Mouse (Mus musculus): Measurements from ENCODE around the gene Flna. TPM values are rescaled to one million over a fixed set of nuclear protein-coding genes. Genes with fewer than 3 reads are reported as not detected.

Gene Flna
- 226 and 227 TPM in 2 replicates for polyA plus RNA-seq (2016; fragmentation: Nextera tagmentation; extraction: Ambion mirVana)

DNA sequence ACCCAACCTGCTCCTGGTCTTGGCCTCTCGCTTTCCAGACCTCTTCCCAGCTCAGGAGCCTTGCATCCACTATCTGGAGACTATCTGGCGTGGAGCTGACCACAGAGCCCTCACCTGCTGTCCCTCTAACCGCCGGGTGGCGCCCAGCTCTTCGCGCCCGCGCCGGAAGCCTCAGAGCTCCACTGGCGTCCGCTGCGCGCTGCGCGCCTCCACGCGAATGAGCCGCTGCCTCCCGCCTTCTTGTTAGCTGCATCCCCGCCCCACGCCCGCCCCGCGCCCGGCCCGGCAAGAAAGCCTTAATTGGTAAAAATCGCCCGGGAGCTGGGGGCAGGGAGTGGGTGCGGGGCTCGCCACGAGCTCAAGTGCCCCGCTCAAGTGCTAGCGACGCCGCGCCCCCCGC is at the start of gene Flna:
Gene Flna, minus strand, starts transcription at position 206 of the 400 bp plus-strand sequence.
- 10% methylated on average over 38 of the region's 38 CpGs for WGBS
- Histone ChIP-seq H3K4me3 (peak within 1 kb of the TSS; percentile 53), H3K4me1 (replicated peaks) (0 out of 2 replicates have a peak, but pooled peaks cover 3% of the 10 kb centered on the region), H3K9me3 (replicated peaks) (no peaks in the 10 kb centered on the region), H3K36me3 (no peaks in the 10 kb centered on the region), H3K4me2 (peak within 1 kb of the TSS; percentile 71), H3K27ac (ENCODE audit: poor library complexity, severe bottlenecking) (peak within 1 kb of the TSS; percentile 73), H3K27me3 (replicated peaks) (no peaks in the 10 kb centered on the region), H3K9ac (peak within 1 kb of the TSS; percentile 67)
- ATAC-seq (ENCODE audit: insufficient number of reproducible peaks, low FRiP score): no peak

GRCm38 (mm10) chrX:74298348-74298747 is 48.7 kb upstream of the Flna start:
- 69% methylated on average over 1 of the region's 1 CpGs for WGBS

DNA sequence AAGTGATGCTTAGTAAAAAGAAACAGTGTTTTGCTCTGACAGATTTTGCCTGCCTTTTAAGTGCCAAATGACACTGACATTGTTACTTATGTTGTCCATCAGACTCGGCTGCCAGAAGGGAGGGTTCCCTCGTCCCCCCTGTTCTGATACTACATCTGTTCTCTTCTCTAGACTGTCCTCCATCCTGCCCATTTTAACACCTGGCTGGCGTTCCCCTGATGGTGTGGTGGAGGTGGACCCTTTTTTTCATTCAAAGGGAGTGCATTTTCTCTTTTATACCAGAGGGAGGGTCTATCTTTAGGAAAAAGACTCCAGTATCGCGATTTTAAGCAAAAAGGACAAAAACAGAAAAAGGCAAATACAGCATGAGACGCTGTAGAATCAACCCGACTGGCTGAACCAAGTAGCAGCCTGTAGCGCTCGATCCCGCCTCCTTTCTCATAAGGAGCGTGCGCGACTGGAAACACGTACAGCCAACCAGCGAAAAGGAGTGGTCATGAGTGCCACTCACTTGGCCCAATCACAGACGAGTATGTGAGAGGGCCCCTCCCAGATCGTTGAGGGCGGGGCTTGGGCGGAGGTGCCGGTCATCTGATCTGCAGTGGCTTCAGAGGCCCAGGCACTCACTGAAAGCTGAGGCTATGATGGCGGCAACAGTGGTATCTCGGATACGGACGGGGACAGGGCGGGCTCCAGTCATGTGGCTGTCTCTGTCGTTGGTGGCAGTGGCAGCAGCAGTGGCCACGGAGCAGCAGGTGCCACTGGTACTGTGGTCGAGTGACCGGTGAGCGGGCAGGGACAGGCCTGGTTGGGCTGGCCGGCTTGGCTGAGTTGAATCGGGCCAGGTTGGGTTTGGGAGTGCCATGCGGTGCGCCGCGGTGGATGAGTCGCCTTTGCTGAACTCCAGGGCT is 47.2 kb upstream of the Flna start, which contains the start of gene Atp6ap1:
Gene Atp6ap1, plus strand, starts transcription at position 560 of the 911 bp plus-strand sequence.
- peak within 1 kb of the TSS; percentile 63 for H3K4me3 ChIP-seq
- no peaks in the 10 kb centered on the region for H3K9me3 ChIP-seq (replicated peaks)
- no peaks in the 10 kb centered on the region; the same call in 1 of the 2 replicates for H3K4me1 ChIP-seq (replicated peaks)
- ATAC-seq (ENCODE audit: insufficient number of reproducible peaks, low FRiP score): peak; percentile 99
- H3K36me3 ChIP-seq: peaks cover 23% of the 10 kb centered on the region
- H3K9ac ChIP-seq: peak within 1 kb of the TSS; percentile 82
- 15% methylated on average over 37 of the region's 37 CpGs for WGBS
- H3K4me2 ChIP-seq: peak within 1 kb of the TSS; percentile 77
- no peaks in the 10 kb centered on the region for H3K27me3 ChIP-seq (replicated peaks)
- H3K27ac ChIP-seq (ENCODE audit: poor library complexity, severe bottlenecking): peak within 1 kb of the TSS; percentile 36

More at GRCm38 (mm10) chrX:74298348-74298747, 48.7 kb upstream of the Flna start:
- Histone ChIP-seq H3K9me3 (replicated peaks) (no peaks in the 10 kb centered on the region), H3K4me2 (no peak overlapping the region), H3K9ac (no peak overlapping the region), H3K4me1 (replicated peaks) (no peaks in the 10 kb centered on the region; the same call in 1 of the 2 replicates), H3K36me3 (peaks cover 37% of the 10 kb centered on the region), H3K27ac (ENCODE audit: poor library complexity, severe bottlenecking) (no peak overlapping the region), H3K27me3 (replicated peaks) (no peaks in the 10 kb centered on the region), H3K4me3 (no peak overlapping the region)
- no peak for ATAC-seq (ENCODE audit: insufficient number of reproducible peaks, low FRiP score)

- Histone ChIP-seq H3K27me3 (replicated peaks) (no peaks in the 10 kb centered on the region), H3K4me1 (replicated peaks) (no peaks in the 10 kb centered on the region; the same call in 1 of the 2 replicates), H3K36me3 (peaks cover 18% of the 10 kb centered on the region), H3K4me3 (no peak overlapping the region), H3K27ac (ENCODE audit: poor library complexity, severe bottlenecking) (no peak overlapping the region), H3K9ac (no peak overlapping the region), H3K4me2 (no peak overlapping the region), H3K9me3 (replicated peaks) (no peaks in the 10 kb centered on the region)
- no peak for ATAC-seq (ENCODE audit: insufficient number of reproducible peaks, low FRiP score)
- WGBS: 74% methylated on average over 4 of the region's 4 CpGs
Observed at GRCm38 (mm10) chrX:74293431-74293830, 43.8 kb upstream of the Flna start.

DNA sequence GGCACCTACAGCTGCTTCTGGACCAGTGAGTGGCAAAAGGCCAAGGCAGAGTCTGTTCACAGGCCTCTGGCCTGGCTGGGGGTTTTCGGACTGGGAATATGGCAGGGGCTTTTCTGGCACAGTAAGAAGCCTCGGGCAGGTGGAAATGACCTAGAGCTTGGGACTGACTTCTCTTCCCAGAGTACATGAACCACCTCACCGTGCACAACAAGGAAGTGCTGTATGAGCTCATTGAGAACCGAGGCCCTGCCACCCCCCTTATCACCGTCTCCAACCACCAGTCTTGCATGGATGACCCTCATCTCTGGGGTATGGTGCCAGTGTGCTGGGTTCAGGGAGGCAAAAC is 33.4 kb upstream of the Flna start:
- 44% methylated on average over 5 of the region's 5 CpGs for WGBS
- Histone ChIP-seq H3K9me3 (replicated peaks) (no peaks in the 10 kb centered on the region), H3K36me3 (peaks cover 8% of the 10 kb centered on the region; the same call in 1 of the 2 replicates), H3K4me3 (peak overlapping the region; percentile 57), H3K4me1 (replicated peaks) (peaks cover 7% of the 10 kb centered on the region), H3K4me2 (peak overlapping the region; percentile 80), H3K9ac (peak overlapping the region; percentile 79), H3K27me3 (replicated peaks) (no peaks in the 10 kb centered on the region), H3K27ac (ENCODE audit: poor library complexity, severe bottlenecking) (peak overlapping the region; percentile 88)
- no peak for ATAC-seq (ENCODE audit: insufficient number of reproducible peaks, low FRiP score)

DNA sequence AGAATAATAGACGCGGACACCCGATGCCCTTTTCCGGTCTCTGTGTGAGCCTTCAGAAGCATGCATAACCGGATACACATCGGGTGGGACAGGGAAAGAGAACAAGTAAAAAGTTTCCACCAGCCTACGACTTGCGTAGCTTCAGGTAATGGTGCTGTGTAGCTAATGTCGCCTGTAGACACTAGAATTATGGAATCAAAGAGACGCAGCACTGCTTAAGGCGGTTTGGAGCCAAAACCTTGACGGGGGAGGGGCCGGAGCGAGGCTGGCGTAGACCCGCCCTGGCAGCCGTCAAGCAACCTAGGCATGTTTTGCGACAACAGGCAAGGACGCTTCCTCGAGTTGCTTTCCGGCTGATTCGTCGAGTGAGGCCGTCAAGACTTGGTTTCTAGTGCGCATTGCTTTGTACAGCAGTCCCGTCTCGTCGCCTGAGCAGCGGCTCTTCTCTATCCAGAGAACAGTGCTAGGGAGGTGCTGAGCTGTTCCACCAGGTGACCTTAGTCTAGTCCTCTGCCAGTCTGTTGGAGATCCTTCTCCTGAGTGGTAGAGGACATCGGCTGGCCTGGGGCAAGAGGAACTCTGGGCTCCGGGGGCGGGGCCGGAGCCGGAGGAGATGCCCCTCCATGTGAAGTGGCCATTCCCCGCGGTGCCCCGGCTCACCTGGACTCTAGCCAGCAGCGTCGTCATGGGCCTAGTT is 32.9 kb upstream of the Flna start:
- 16% methylated on average over 39 of the region's 39 CpGs for WGBS
- Histone ChIP-seq H3K9me3 (replicated peaks) (no peaks in the 10 kb centered on the region), H3K4me1 (replicated peaks) (peaks cover 7% of the 10 kb centered on the region), H3K4me2 (peak overlapping the region; percentile 80), H3K9ac (peak overlapping the region; percentile 79), H3K4me3 (peak overlapping the region; percentile 57), H3K36me3 (0 out of 2 replicates have a peak, but pooled peaks cover 3% of the 10 kb centered on the region), H3K27ac (ENCODE audit: poor library complexity, severe bottlenecking) (peak overlapping the region; percentile 88), H3K27me3 (replicated peaks) (no peaks in the 10 kb centered on the region)
- ATAC-seq (ENCODE audit: insufficient number of reproducible peaks, low FRiP score): peak; percentile 76

GRCm38 (mm10) chrX:74281732-74282394 is 32.2 kb upstream of the Flna start, which contains the start of the genes Taz and Dnase1l1:
Taz (plus strand) TSS chrX:74281912.
Dnase1l1 (minus strand) TSS chrX:74282337.
- no peaks in the 10 kb centered on the region for H3K27me3 ChIP-seq (replicated peaks)
- peak within 1 kb of the TSS; percentile 88 for H3K27ac ChIP-seq (ENCODE audit: poor library complexity, severe bottlenecking)
- H3K9me3 ChIP-seq (replicated peaks): no peaks in the 10 kb centered on the region
- peaks cover 7% of the 10 kb centered on the region for H3K4me1 ChIP-seq (replicated peaks)
- H3K9ac ChIP-seq: peak within 1 kb of the TSS; percentile 79
- peak within 1 kb of the TSS; percentile 57 for H3K4me3 ChIP-seq
- H3K4me2 ChIP-seq: peak within 1 kb of the TSS; percentile 80
- 12% methylated on average over 16 of the region's 16 CpGs for WGBS
- ATAC-seq (ENCODE audit: insufficient number of reproducible peaks, low FRiP score): peak; percentile 93
- H3K36me3 ChIP-seq: 0 out of 2 replicates have a peak, but pooled peaks cover 3% of the 10 kb centered on the region

GRCm38 (mm10) chrX:74281041-74281731 is 31.6 kb upstream of the Flna start:
- Histone ChIP-seq H3K9ac (peak overlapping the region; percentile 79), H3K4me1 (replicated peaks) (peaks cover 7% of the 10 kb centered on the region), H3K27ac (ENCODE audit: poor library complexity, severe bottlenecking) (peak overlapping the region; percentile 88), H3K27me3 (replicated peaks) (no peaks in the 10 kb centered on the region), H3K4me3 (peak overlapping the region; percentile 57), H3K9me3 (replicated peaks) (no peaks in the 10 kb centered on the region), H3K4me2 (peak overlapping the region; percentile 80), H3K36me3 (0 out of 2 replicates have a peak, but pooled peaks cover 2% of the 10 kb centered on the region)
- WGBS: 9% methylated on average over 14 of the region's 14 CpGs
- peak; percentile 23 for ATAC-seq (ENCODE audit: insufficient number of reproducible peaks, low FRiP score)

DNA sequence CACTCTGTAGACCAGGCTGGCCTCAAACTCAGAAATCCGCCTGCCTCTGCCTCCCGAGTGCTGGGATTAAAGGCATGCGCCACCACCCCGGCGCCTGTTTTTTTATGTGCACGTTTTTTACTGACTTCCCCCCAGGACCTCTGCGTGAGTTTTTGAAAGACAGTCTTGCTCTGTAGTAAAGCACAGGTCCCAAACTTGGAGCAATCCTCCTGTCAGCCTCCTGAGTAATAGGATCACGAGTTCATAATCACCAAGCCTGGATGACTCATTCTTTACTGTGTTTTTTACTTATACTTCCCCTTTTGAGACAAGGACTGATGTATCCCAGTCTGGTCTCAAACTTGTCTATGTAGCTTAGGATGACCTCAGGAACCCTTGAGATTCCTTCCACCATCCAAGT is 28.3 kb upstream of the Flna start:
- H3K27me3 ChIP-seq (replicated peaks): no peaks in the 10 kb centered on the region
- H3K27ac ChIP-seq (ENCODE audit: poor library complexity, severe bottlenecking): no peak overlapping the region
- no peak overlapping the region for H3K4me3 ChIP-seq
- no peaks in the 10 kb centered on the region for H3K36me3 ChIP-seq
- no peak overlapping the region for H3K9ac ChIP-seq
- no peak for ATAC-seq (ENCODE audit: insufficient number of reproducible peaks, low FRiP score)
- H3K9me3 ChIP-seq (replicated peaks): no peaks in the 10 kb centered on the region
- no peak overlapping the region for H3K4me2 ChIP-seq
- WGBS: 64% methylated on average over 8 of the region's 8 CpGs
- H3K4me1 ChIP-seq (replicated peaks): no peaks in the 10 kb centered on the region

All from heart, embryonic 12.5 days (tissue).